11 mouse cellular contexts compared by ENCODE assay signal in genomic region chr16:89796566-89796965, GRCm38 (mm10).
DNase-seq lines count a peak whose midpoint lies in the region; ATAC-seq and TF ChIP-seq lines count a peak whose summit lies in the region.
"Had no signal": no experiment of that assay in that cellular context is flagged by ENCODE, and none has a peak within 500 bp of the region (broad histone marks: within the 10 kb centered on the region; RNA-seq: fewer than 3 reads in every experiment).

No protein-coding gene starts in this region.

- TF ChIP-seq RAD21 in CH12.LX (IDR thresholded peaks at IDR 0.05; ENCODE audit: low read depth, low read length), result no peak; the same call in 1 of the 2 replicates

- H3K36me3 ChIP-seq in kidney, postnatal 0 days (ENCODE audit: insufficient read depth, low read length), result no peaks in the 10 kb centered on the region
- no peaks in the 10 kb centered on the region for H3K36me3 ChIP-seq in CH12.LX (replicated peaks in 1 of 2; ENCODE audit: control insufficient read depth in 1 of 2, insufficient read depth in 1 of 2, low read length in 1 of 2)
- no peaks in the 10 kb centered on the region for H3K36me3 ChIP-seq in liver, embryonic 14.5 days (replicated peaks; ENCODE audit: control insufficient read depth, insufficient read depth, low read depth)

- no peak overlapping the region for H3K9ac ChIP-seq in kidney, postnatal 0 days (ENCODE audit: low read depth, low read length)
- no peak overlapping the region for H3K9ac ChIP-seq in CH12.LX (ENCODE audit: insufficient read depth, low read depth)
- H3K9ac ChIP-seq in liver, embryonic 14.5 days (replicated peaks), result no peak overlapping the region
- H3K9ac ChIP-seq: hindbrain, embryonic 15.5 days had no signal

- DNase-seq in CD4-positive, CD25-positive, alpha-beta regulatory T cell, adult 2 months (ENCODE audit: low read depth, low spot score), result peak; percentile 50
- no peak for DNase-seq in kidney, postnatal 0 days (ENCODE audit: low spot score)
- no peak for DNase-seq in kidney, postnatal 4 days
- DNase-seq in CH12.LX (ENCODE audit: extremely low read depth), result peak; percentile 14
- no peak for DNase-seq in liver, embryonic 14.5 days (ENCODE audit: low read depth in 3 of 3, low spot score in 3 of 3)
- no peak for DNase-seq in c-Kit-positive CD71-positive TER-119-positive erythroid progenitor cells, embryonic 14.5 days (ENCODE audit: low spot score)
- DNase-seq: thymus, postnatal 25 days had no signal

- no peak overlapping the region for H3K4me2 ChIP-seq in kidney, postnatal 0 days (ENCODE audit: low read length)
- no peak overlapping the region for H3K4me2 ChIP-seq in CH12.LX (ENCODE audit: insufficient read depth, low read depth, poor library complexity, severe bottlenecking)
- H3K4me2 ChIP-seq in liver, embryonic 14.5 days (ENCODE audit: low read depth), result no peak overlapping the region
- H3K4me2 ChIP-seq: heart, embryonic 11.5 days; hindbrain, embryonic 15.5 days had no signal

- no peaks in the 10 kb centered on the region for H3K79me2 ChIP-seq in CH12.LX (replicated peaks; ENCODE audit: control insufficient read depth, extremely low read depth, insufficient read depth, poor library complexity, severe bottlenecking)

- TF ChIP-seq EP300 in CH12.LX (IDR thresholded peaks at IDR 0.05; ENCODE audit: low read length), result no peak
- no peak for TF ChIP-seq EP300 in liver, embryonic 14.5 days (IDR thresholded peaks at IDR 0.05; ENCODE audit: low read depth)

- H3K4me1 ChIP-seq in kidney, postnatal 0 days (replicated peaks; ENCODE audit: insufficient read depth, low read length), result no peaks in the 10 kb centered on the region
- H3K4me1 ChIP-seq in CH12.LX (ENCODE audit: control insufficient read depth in 1 of 2, insufficient read depth in 2 of 2), result no peaks in the 10 kb centered on the region
- H3K4me1 ChIP-seq in liver, embryonic 14.5 days (replicated peaks; ENCODE audit: control insufficient read depth in 2 of 2, insufficient read depth in 2 of 2, low read length in 1 of 2), result no peaks in the 10 kb centered on the region
- H3K4me1 ChIP-seq: hindbrain, embryonic 15.5 days had no signal

- TF ChIP-seq POLR2A in CH12.LX (IDR thresholded peaks at IDR 0.05; ENCODE audit: low read depth, low read length), result no peak

- peak; percentile 49 for TF ChIP-seq CTCF in kidney, postnatal 0 days (IDR thresholded peaks at IDR 0.05; ENCODE audit: low read depth)
- peak; percentile 30 to 38; a peak in 2 of 4 replicates for TF ChIP-seq CTCF in CH12.LX (conservative IDR thresholded peaks at IDR 0.05 in 1 of 2, IDR thresholded peaks at IDR 0.05 in 1 of 2; ENCODE audit: low read depth in 2 of 2, low read length in 2 of 2)
- TF ChIP-seq CTCF in liver, embryonic 14.5 days (IDR thresholded peaks at IDR 0.05; ENCODE audit: low read depth), result peak; percentile 59

- no peaks in the 10 kb centered on the region for H3K27me3 ChIP-seq in kidney, postnatal 0 days (ENCODE audit: insufficient read depth, low read length)
- no peaks in the 10 kb centered on the region for H3K27me3 ChIP-seq in CH12.LX (replicated peaks)
- no peaks in the 10 kb centered on the region for H3K27me3 ChIP-seq in liver, embryonic 14.5 days (ENCODE audit: control insufficient read depth, insufficient read depth, low read length)
- H3K27me3 ChIP-seq: hindbrain, embryonic 15.5 days had no signal

- no peak overlapping the region for H3K27ac ChIP-seq in kidney, postnatal 0 days
- no peak overlapping the region for H3K27ac ChIP-seq in CH12.LX (ENCODE audit: insufficient read depth, low read depth)
- H3K27ac ChIP-seq in liver, embryonic 14.5 days, result no peak overlapping the region
- H3K27ac ChIP-seq: hindbrain, embryonic 15.5 days had no signal

- no peak overlapping the region for H3K4me3 ChIP-seq in kidney, postnatal 0 days (replicated peaks; ENCODE audit: low read depth, low read length)
- no peak overlapping the region for H3K4me3 ChIP-seq in CH12.LX (replicated peaks in 1 of 3; ENCODE audit: low read depth in 2 of 3, low read length in 2 of 3, poor library complexity in 1 of 3)
- H3K4me3 ChIP-seq in liver, embryonic 14.5 days (ENCODE audit: insufficient read depth in 1 of 2, low read depth in 2 of 2, low read length in 2 of 2), result no peak overlapping the region
- H3K4me3 ChIP-seq: hindbrain, embryonic 15.5 days had no signal

- H3K9me3 ChIP-seq in kidney, postnatal 0 days (replicated peaks; ENCODE audit: low read length), result no peaks in the 10 kb centered on the region
- H3K9me3 ChIP-seq in CH12.LX (replicated peaks; ENCODE audit: low read length), result peaks cover 42% of the 10 kb centered on the region
- H3K9me3 ChIP-seq in liver, embryonic 14.5 days (ENCODE audit: control insufficient read depth, low read length), result no peaks in the 10 kb centered on the region
- H3K9me3 ChIP-seq: hindbrain, embryonic 15.5 days had no signal

- WGBS in kidney, postnatal 0 days, result 92% methylated on average over 7 of the region's 7 CpGs
- 81% methylated on average over 7 of the region's 7 CpGs for WGBS in liver, embryonic 14.5 days (ENCODE audit: insufficient replicate concordance)

- no peak for ATAC-seq in CD4-positive, CD25-positive, alpha-beta regulatory T cell, adult 4 months
- no peak for ATAC-seq in kidney, postnatal 0 days (replicated peaks; ENCODE audit: low FRiP score, low read depth)
- no peak for ATAC-seq in liver, embryonic 14.5 days (ENCODE audit: insufficient read depth)
- no peak for ATAC-seq in erythroid progenitor cell, adult 5-6 weeks (replicated peaks; ENCODE audit: low FRiP score, poor library complexity, severe bottlenecking)

- dilution Hi-C loops in CH12.LX (cut with MboI; ENCODE audit: extremely low pct_ligation_motif_present, extremely low pct_unique_long_range_greater_than_20kb, low sequenced_read_pairs), result no loop called here

- in situ Hi-C loops in CH12.LX (cut with MboI; ENCODE audit: low pct_ligation_motif_present, low pct_unique_long_range_greater_than_20kb, low sequenced_read_pairs), result no loop called here

TF ChIP-seq in CH12.LX, 34 proteins besides CTCF, POLR2A, EP300 and RAD21:
- TF ChIP-seq CHD1 (IDR thresholded peaks at IDR 0.05; ENCODE audit: low read depth, low read length) (no peak), ZNF384 (IDR thresholded peaks at IDR 0.05; ENCODE audit: low read depth, low read length) (no peak), USF2 (conservative IDR thresholded peaks at IDR 0.05; ENCODE audit: low read depth, low read length) (no peak), MAZ (IDR thresholded peaks at IDR 0.05; ENCODE audit: low read depth, low read length) (no peak), UBTF (IDR thresholded peaks at IDR 0.05; ENCODE audit: low read depth, low read length) (no peak), JUND (conservative IDR thresholded peaks at IDR 0.05; ENCODE audit: low read depth, low read length) (no peak), ZC3H11A (IDR thresholded peaks at IDR 0.05; ENCODE audit: low read depth, low read length) (no peak), ELF1 (IDR thresholded peaks at IDR 0.05; ENCODE audit: low read depth, low read length) (no peak)

Comparison
In these comparisons a context has a peak if more than half of its experiments do, and no peak if none do; other contexts are left out.
1. DNase-seq: peak in CD4-positive, CD25-positive, alpha-beta regulatory T cell, adult 2 months (single experiment) and CH12.LX (single experiment); none in kidney, postnatal 0 days (single experiment), kidney, postnatal 4 days (0 of 2), liver, embryonic 14.5 days (0 of 3) and c-Kit-positive CD71-positive TER-119-positive erythroid progenitor cells, embryonic 14.5 days (single experiment).
2. Peak in every context shown above with its lines, with median percentiles within 50 percentile points of each other: CTCF ChIP-seq.